Mouse (Mus musculus): ENCODE results near the gene Mtor. TPM values are rescaled to one million over a fixed set of nuclear protein-coding genes. Genes with fewer than 3 reads are reported as not detected.

The Mtor gene
- polyA plus RNA-seq, 1 experiment from 2014 or later: 20.7 TPM

GRCm38 (mm10) chr4:148573222-148573621 is 124.8 kb downstream of the Mtor start:
- Histone ChIP-seq H3K9me3 (no peaks in the 10 kb centered on the region), H3K27me3 (replicated peaks; ENCODE audit: low read depth, poor library complexity, severe bottlenecking) (no peaks in the 10 kb centered on the region), H3K27ac (replicated peaks) (no peak overlapping the region), H3K4me3 (no peak overlapping the region), H3K36me3 (replicated peaks) (peaks cover 100% of the 10 kb centered on the region), H3K4me1 (no peaks in the 10 kb centered on the region)
- WGBS: 89% methylated on average over 7 of the region's 7 CpGs
- DNase-seq (ENCODE audit: low spot score): no peak

GRCm38 (mm10) chr4:148580765-148581164 is 132.4 kb downstream of the Mtor start:
- DNase-seq (ENCODE audit: low spot score): no peak
- no peak overlapping the region for H3K4me3 ChIP-seq
- H3K9me3 ChIP-seq: no peaks in the 10 kb centered on the region
- WGBS: 93% methylated on average over 9 of the region's 9 CpGs
- H3K27ac ChIP-seq (replicated peaks): no peak overlapping the region
- H3K4me1 ChIP-seq: no peaks in the 10 kb centered on the region
- peaks cover 80% of the 10 kb centered on the region for H3K36me3 ChIP-seq (replicated peaks)
- H3K27me3 ChIP-seq (replicated peaks; ENCODE audit: low read depth, poor library complexity, severe bottlenecking): no peaks in the 10 kb centered on the region

GRCm38 (mm10) chr4:148581422-148581821 is 133.0 kb downstream of the Mtor start:
- Histone ChIP-seq H3K4me3 (no peak overlapping the region), H3K36me3 (replicated peaks) (peaks cover 73% of the 10 kb centered on the region), H3K9me3 (no peaks in the 10 kb centered on the region), H3K4me1 (no peaks in the 10 kb centered on the region), H3K27me3 (replicated peaks; ENCODE audit: low read depth, poor library complexity, severe bottlenecking) (no peaks in the 10 kb centered on the region), H3K27ac (replicated peaks) (no peak overlapping the region)
- no peak for DNase-seq (ENCODE audit: low spot score)
- 92% methylated on average over 5 of the region's 5 CpGs for WGBS

GRCm38 (mm10) chr4:148583257-148583656 is 134.8 kb downstream of the Mtor start:
- H3K36me3 ChIP-seq (replicated peaks): peaks cover 55% of the 10 kb centered on the region
- H3K4me3 ChIP-seq: no peak overlapping the region
- WGBS: 81% methylated on average over 4 of the region's 4 CpGs
- H3K4me1 ChIP-seq: no peaks in the 10 kb centered on the region
- H3K27ac ChIP-seq (replicated peaks): no peak overlapping the region
- no peaks in the 10 kb centered on the region for H3K27me3 ChIP-seq (replicated peaks; ENCODE audit: low read depth, poor library complexity, severe bottlenecking)
- no peak for DNase-seq (ENCODE audit: low spot score)
- H3K9me3 ChIP-seq: no peaks in the 10 kb centered on the region

- no peaks in the 10 kb centered on the region for H3K9me3 ChIP-seq
- no peak overlapping the region for H3K27ac ChIP-seq (replicated peaks)
- no peak for DNase-seq (ENCODE audit: low spot score)
- no peaks in the 10 kb centered on the region for H3K27me3 ChIP-seq (replicated peaks; ENCODE audit: low read depth, poor library complexity, severe bottlenecking)
- H3K4me3 ChIP-seq: no peak overlapping the region
- H3K4me1 ChIP-seq: peaks cover 9% of the 10 kb centered on the region
- H3K36me3 ChIP-seq (replicated peaks): peaks cover 21% of the 10 kb centered on the region
- 84% methylated on average over 9 of the region's 9 CpGs for WGBS
Measured at GRCm38 (mm10) chr4:148586648-148587047, 138.2 kb downstream of the Mtor start.

GRCm38 (mm10) chr4:148588793-148589192 is 140.4 kb downstream of the Mtor start:
- no peak overlapping the region for H3K27ac ChIP-seq (replicated peaks)
- no peak for DNase-seq (ENCODE audit: low spot score)
- H3K4me3 ChIP-seq: no peak overlapping the region
- peaks cover 27% of the 10 kb centered on the region for H3K4me1 ChIP-seq
- H3K9me3 ChIP-seq: no peaks in the 10 kb centered on the region
- peaks cover 14% of the 10 kb centered on the region for H3K36me3 ChIP-seq (replicated peaks)
- WGBS: 84% methylated on average over 9 of the region's 9 CpGs
- no peaks in the 10 kb centered on the region for H3K27me3 ChIP-seq (replicated peaks; ENCODE audit: low read depth, poor library complexity, severe bottlenecking)

- Histone ChIP-seq H3K4me3 (no peak overlapping the region), H3K27me3 (replicated peaks; ENCODE audit: low read depth, poor library complexity, severe bottlenecking) (no peaks in the 10 kb centered on the region), H3K36me3 (replicated peaks) (peaks cover 22% of the 10 kb centered on the region), H3K27ac (replicated peaks) (no peak overlapping the region), H3K9me3 (no peaks in the 10 kb centered on the region), H3K4me1 (peaks cover 27% of the 10 kb centered on the region)
- no peak for DNase-seq (ENCODE audit: low spot score)
- 49% methylated on average over 7 of the region's 8 CpGs for WGBS
Measured at GRCm38 (mm10) chr4:148589565-148589964, 141.2 kb downstream of the Mtor start.

- peak overlapping the region; percentile 89 for H3K27ac ChIP-seq (replicated peaks)
- peaks cover 27% of the 10 kb centered on the region for H3K4me1 ChIP-seq
- H3K9me3 ChIP-seq: no peaks in the 10 kb centered on the region
- peak overlapping the region; percentile 80 for H3K4me3 ChIP-seq
- peaks cover 32% of the 10 kb centered on the region for H3K36me3 ChIP-seq (replicated peaks)
- 9% methylated on average over 18 of the region's 18 CpGs for WGBS
- DNase-seq (ENCODE audit: low spot score): peak; percentile 43
- H3K27me3 ChIP-seq (replicated peaks; ENCODE audit: low read depth, poor library complexity, severe bottlenecking): no peaks in the 10 kb centered on the region
Measured at GRCm38 (mm10) chr4:148590421-148591170, 142.2 kb downstream of the Mtor start.

- peak; percentile 99 for DNase-seq (ENCODE audit: low spot score)
- Histone ChIP-seq H3K9me3 (no peaks in the 10 kb centered on the region), H3K27me3 (replicated peaks; ENCODE audit: low read depth, poor library complexity, severe bottlenecking) (no peaks in the 10 kb centered on the region), H3K36me3 (replicated peaks) (peaks cover 38% of the 10 kb centered on the region), H3K4me3 (peak within 1 kb of the TSS; percentile 80), H3K4me1 (peaks cover 27% of the 10 kb centered on the region), H3K27ac (replicated peaks) (peak within 1 kb of the TSS; percentile 89)
- WGBS: under 1% methylated on average over 50 of the region's 50 CpGs
Measured at GRCm38 (mm10) chr4:148591171-148591630, 142.8 kb downstream of the Mtor start, which contains the start of gene Srm. Gene Srm (plus strand): TSS chr4:148591503.

- H3K36me3 ChIP-seq (replicated peaks): peaks cover 44% of the 10 kb centered on the region
- no peaks in the 10 kb centered on the region for H3K9me3 ChIP-seq
- no peak for DNase-seq (ENCODE audit: low spot score)
- peak overlapping the region; percentile 80 for H3K4me3 ChIP-seq
- H3K4me1 ChIP-seq: peaks cover 27% of the 10 kb centered on the region
- peak overlapping the region; percentile 89 for H3K27ac ChIP-seq (replicated peaks)
- H3K27me3 ChIP-seq (replicated peaks; ENCODE audit: low read depth, poor library complexity, severe bottlenecking): no peaks in the 10 kb centered on the region
- WGBS: under 1% methylated on average over 53 of the region's 53 CpGs
Measured at GRCm38 (mm10) chr4:148591637-148592380, 143.4 kb downstream of the Mtor start.

GRCm38 (mm10) chr4:148593996-148594395 is 145.6 kb downstream of the Mtor start:
- no peak for DNase-seq (ENCODE audit: low spot score)
- Histone ChIP-seq H3K27me3 (replicated peaks; ENCODE audit: low read depth, poor library complexity, severe bottlenecking) (no peaks in the 10 kb centered on the region), H3K9me3 (peaks cover 5% of the 10 kb centered on the region; the same call in 1 of the 2 replicates), H3K4me3 (no peak overlapping the region), H3K4me1 (peaks cover 27% of the 10 kb centered on the region), H3K36me3 (replicated peaks) (peaks cover 66% of the 10 kb centered on the region), H3K27ac (replicated peaks) (no peak overlapping the region)
- WGBS: 95% methylated on average over 11 of the region's 11 CpGs

GRCm38 (mm10) chr4:148595916-148596315 is 147.5 kb downstream of the Mtor start:
- H3K4me1 ChIP-seq: peaks cover 18% of the 10 kb centered on the region
- DNase-seq (ENCODE audit: low spot score): no peak
- no peak overlapping the region for H3K4me3 ChIP-seq
- H3K27ac ChIP-seq (replicated peaks): no peak overlapping the region
- H3K36me3 ChIP-seq (replicated peaks): peaks cover 84% of the 10 kb centered on the region
- 89% methylated on average over 6 of the region's 6 CpGs for WGBS
- H3K27me3 ChIP-seq (replicated peaks; ENCODE audit: low read depth, poor library complexity, severe bottlenecking): no peaks in the 10 kb centered on the region
- peaks cover 6% of the 10 kb centered on the region; the same call in 1 of the 2 replicates for H3K9me3 ChIP-seq

Data from embryonic facial prominence, embryonic 10.5 days (tissue).